Mouse (Mus musculus): ENCODE results near the gene Zkscan3.

DNA sequence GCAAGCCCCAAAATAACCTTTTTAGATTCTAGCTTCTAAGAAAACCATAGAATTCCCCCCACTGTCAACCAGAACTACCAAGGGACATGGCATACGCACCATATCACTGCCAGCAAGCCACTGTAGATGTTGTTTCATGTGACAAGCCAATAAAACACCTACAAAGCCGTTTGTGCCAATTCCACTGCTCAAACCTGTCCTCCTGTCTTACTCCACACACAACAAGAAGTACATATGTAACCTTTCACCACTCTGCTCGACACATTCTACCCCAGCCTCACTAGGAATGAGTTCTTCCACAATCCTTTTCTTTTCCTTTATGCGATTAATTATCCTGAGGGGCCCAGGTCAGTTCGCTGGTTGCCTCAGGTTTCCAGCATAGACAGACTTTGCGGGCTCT lies 6.9 kb downstream of the Zkscan3 start:
- TF ChIP-seq ZC3H11A (IDR thresholded peaks at IDR 0.05; ENCODE audit: borderline replicate concordance, low read depth, low read length) (no peak), ZNF384 (IDR thresholded peaks at IDR 0.05; ENCODE audit: low read depth, low read length) (no peak), HCFC1 (IDR thresholded peaks at IDR 0.05; ENCODE audit: borderline replicate concordance, insufficient read depth, low read length) (no peak)
